Mouse (Mus musculus) spleen, embryonic (tissue): ENCODE measurements at regions not wholly inside any gene's neighbourhood (a gene's known extent, or its start where the extent isn't known, plus 50 kb on each side); places are given as distances from the start of the nearest gene placed in this dataset.

Experiments
- CTCF ChIA-PET: fragments of 350-600 bp; sonication (Branson Sonifier 250); formaldehyde crosslinking; loops from one replicate; lab custom pipeline; 2022; lab: Charles Lee

DNA sequence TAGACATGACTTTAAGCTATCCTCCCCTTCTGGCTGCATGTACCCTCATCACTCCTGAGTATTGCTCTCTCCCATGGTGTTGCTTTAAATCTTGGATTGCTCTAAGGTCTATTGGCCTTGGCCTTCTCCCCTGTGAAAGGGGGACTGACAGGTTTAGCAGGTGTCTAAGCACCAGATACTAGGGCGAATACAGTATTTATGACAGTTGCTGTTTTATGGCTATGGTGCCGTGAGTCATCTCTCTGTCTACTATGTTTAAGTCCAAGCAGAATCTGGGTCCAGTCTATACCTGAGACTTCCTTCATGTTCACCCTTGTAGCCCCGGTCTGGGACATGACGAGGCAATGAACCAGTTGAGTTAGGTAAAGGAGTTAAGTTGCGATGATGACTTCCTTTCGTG lies 212.3 kb upstream of the Id2 start:
- CTCF ChIA-PET = no interaction called here

GRCm38 (mm10) chr12:25305764-25306653 lies 209.1 kb upstream of the Id2 start:
- CTCF ChIA-PET = interaction anchor here (0.5 to 0.7 kb wide), 2 partner anchors 114 to 122 kb away, joined by 3 to 6 read pairs; no protein-coding TSS in a partner anchor

- CTCF ChIA-PET = interaction anchor here (0.7 kb wide), 1 partner anchor 113 kb away, joined by 6 read pairs; no protein-coding TSS in a partner anchor
Measured at GRCm38 (mm10) chr12:25304820-25305511, 208.0 kb upstream of the Id2 start.

DNA sequence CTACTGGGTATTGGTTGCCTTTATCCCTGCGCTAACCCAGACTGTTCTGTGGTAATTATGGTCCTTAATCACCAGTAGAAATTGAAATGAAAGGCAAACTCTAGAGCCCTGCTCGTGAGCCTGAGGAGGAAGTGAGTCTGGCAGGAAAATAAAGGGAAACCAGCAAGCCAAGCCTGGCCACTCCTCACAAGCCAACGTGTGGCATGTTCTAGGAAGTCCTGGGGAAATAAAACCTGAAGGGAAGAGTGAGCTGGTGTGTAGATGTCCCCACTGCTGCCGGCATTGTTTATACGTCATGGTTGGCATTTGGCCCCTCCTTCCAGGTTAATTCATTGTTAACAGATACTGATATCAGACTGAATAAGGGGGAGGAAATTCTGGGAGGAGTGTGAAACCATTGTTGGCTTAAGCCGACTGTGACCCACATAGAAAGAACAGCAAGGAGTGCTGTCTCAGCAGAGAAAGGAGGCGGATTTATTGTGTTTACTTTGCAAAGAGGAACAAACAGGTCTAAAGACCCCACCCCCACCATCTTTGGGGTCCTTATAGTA lies 206.6 kb upstream of the Id2 start:
- CTCF ChIA-PET = no interaction called here

GRCm38 (mm10) chr12:25300804-25301390 lies 204.0 kb upstream of the Id2 start:
- CTCF ChIA-PET = no interaction called here

- CTCF ChIA-PET = no interaction called here
Measured at GRCm38 (mm10) chr12:25299603-25300471, 202.9 kb upstream of the Id2 start.

GRCm38 (mm10) chr12:25298766-25299165 lies 201.8 kb upstream of the Id2 start:
- CTCF ChIA-PET = no interaction called here

DNA sequence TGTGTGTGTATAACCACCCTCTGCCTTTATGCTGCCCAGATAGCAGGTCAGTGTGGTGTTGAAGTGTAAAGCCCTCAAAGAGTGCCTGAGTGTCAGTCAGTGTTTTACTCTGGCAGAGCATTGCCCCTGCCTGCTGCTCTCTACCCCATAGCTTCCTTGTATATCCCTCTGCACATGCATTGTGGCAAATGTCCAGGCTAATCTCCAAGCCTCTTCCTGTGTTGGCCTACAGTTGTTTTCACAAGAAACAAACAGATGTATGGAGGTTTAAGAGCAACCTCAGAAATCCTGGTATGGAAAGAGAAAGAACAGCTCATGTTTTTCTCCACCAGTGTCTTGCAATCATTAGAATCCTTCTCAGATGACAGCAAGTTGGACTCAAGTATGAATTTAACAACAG lies 201.0 kb upstream of the Id2 start:
- CTCF ChIA-PET = no interaction called here

DNA sequence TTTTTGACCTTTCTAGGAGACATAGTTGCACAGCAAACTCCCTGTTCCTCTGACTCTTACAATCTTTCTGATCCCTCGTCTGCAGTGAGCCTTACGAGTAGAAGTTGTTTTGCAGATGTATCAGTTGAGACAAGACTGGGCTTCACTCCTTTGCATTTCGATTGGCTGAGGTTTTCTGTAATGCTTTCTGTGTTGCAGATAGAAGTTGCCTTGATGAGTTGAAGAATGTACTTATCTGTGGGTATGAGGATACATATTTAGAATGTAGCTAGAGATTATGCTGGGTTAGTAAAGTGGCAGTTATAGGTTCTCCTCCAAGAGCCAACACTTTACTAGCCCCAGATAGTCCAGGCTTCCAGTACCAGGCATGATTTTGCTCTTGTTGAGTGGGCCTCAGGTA lies 199.7 kb upstream of the Id2 start:
- CTCF ChIA-PET = no interaction called here

DNA sequence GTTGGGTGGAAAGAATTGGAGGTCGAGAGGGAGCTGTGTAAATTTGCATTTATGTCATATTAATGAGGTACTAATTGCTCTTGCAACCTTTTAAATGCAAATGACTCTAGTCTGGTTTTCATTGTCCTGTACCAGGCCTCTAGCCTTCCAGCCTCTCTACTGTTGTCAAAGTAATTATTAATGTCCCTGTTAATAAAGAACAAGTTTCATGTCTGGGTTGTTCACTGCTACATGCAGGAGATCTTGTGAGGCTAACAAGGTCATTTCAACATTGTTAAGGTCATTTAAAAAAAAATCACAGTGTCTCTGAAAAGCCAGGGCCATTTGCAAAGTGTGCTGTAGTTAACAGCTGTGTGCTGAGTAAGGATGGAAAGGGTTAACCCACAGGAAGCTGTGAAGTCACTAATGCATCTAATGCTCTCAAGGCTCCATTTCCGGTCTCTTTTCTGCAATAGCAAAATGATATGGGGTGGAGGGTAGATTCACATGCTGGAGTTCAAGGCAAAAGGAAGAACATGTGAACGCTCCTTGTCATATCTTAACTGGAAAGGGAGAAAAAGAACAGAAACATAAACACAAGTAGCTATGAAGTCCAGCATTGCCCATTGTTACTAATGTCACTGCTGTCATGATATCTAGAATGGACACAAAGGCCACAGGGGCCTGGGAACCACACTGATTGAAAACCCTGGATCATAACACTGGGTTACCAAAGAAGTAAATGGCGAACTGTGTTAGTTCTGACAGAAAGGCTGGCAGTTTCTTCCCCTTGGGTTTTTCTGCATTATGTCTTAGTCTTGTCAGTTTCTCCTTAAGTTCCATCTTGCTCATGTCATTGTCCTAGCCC lies 197.5 kb upstream of the Id2 start:
- CTCF ChIA-PET = interaction anchor here (0.6 to 0.7 kb wide), 3 partner anchors 10 to 97 kb away, joined by 3 read pairs; no protein-coding TSS in a partner anchor

DNA sequence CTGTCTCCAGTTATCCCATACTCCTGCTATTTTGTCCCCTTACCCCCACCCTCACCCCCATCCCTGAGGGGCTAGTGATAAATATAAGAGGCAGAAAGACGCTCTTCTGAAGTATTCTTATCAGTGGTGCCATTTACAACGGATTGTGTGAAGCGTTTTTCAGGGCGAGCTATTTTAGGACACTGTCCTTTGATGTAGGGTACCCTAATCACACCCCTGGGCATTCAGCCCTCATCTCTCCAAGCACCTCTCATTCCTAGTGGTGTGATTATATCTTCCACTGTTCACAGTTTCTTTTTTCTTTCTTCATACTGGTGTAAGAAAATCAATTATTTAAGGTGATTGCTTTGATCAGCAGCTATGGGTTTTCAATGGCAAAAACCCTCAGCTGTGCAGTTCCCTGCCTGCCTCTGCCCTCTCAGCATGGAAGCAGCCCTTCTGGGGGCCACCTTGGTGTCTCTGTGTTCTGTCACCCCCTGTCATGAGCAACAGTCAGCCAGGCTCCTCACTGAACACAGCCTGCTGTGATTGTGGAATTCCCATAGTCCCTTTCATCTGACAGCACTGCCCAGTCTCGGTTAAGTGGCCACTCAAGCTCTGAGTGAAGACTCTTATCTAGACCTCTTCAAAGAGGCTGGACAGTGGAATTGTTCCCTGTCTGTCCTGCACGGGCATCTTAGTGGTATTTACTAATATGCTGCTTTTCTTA lies 196.7 kb upstream of the Id2 start:
- CTCF ChIA-PET = no interaction called here

DNA sequence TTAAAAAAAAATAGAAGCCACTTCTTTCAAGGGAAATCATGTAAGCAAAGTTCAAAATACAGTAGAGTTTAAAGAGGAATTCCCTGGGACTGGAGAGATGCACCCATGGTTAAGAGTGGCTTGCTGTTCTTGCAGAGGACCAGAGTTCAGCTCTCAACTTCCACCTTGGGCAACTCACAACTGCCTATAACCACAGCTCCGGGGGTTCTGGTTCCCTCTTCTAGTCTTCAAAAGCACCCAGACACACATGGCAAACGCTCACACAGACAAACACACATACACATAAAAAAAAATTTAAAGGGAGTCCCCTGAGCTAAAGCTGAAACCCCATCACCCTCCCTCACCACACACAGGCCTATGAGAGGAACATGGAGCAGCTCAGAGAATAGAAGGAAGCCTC lies 192.4 kb upstream of the Id2 start:
- CTCF ChIA-PET = interaction anchor here (0.6 kb wide), 1 partner anchor 573 kb away, joined by 5 read pairs; no protein-coding TSS in a partner anchor

DNA sequence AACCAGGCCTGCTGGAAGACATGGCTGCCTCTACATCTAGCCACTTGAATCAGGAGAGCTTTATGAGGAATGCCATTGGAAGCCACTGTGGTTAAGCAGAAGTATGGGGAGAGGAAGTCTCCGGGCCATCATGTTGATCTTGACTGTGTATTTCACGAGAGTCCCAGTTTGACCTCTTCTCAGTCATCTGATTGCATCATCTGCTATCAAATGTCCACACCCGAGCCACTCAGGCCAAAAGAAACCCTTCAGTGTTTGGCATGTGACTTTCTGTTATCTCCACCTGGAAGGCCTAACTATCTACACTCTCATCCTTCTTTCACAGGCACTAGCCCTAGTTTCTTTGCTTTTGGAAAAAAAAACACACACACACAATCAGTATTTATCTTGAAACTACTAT lies 186.9 kb upstream of the Id2 start:
- CTCF ChIA-PET = interaction anchor here (0.7 kb wide), 1 partner anchor 11 kb away, joined by 3 read pairs; no protein-coding TSS in a partner anchor

DNA sequence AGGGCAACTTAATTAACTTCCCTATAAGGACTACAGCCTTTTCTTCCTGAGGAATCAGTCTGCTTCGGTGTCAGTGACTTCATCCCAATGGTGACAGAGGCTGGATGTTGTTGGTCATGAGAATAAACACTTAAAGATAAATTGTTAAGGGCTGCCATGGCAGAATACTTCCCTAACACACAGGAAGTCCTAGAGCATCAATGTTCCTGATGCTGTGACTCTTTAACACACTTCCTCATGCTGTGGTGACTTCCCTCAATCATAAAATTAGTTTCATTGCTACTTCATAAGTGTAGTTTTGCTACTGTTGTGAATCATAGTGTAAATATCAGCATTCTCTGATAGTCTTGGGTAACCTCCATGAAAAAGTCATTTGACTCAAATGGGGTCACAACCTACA lies 184.5 kb upstream of the Id2 start:
- CTCF ChIA-PET = no interaction called here

GRCm38 (mm10) chr12:25273631-25274305 lies 176.8 kb upstream of the Id2 start:
- CTCF ChIA-PET = no interaction called here

DNA sequence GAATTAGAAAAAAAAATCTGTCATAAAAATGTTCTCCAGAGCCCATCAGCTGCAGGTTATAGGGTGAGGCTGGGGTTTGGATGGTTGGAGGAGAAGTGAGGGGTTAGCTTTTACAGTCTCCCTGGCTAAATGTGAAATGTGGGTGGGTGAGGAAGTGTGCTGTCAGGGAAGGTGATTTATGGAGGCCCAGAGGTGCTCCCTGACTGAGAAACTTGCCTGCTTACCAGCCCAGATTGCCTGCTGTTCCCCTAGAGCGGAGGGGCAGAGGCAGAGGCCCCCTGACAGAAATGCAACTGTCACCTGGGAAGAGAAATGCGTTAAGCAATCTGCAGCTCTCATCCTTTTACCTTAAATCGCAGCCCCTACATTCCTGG lies 175.8 kb upstream of the Id2 start:
- CTCF ChIA-PET = no interaction called here

GRCm38 (mm10) chr12:25272114-25272751 lies 175.3 kb upstream of the Id2 start:
- CTCF ChIA-PET = no interaction called here

- CTCF ChIA-PET = no interaction called here
Measured at GRCm38 (mm10) chr12:25269878-25270277, 172.9 kb upstream of the Id2 start.
